Mouse (Mus musculus): Measurements from ENCODE around the gene Nmnat2. TPM values are rescaled to one million over a fixed set of nuclear protein-coding genes. Genes with fewer than 3 reads are reported as not detected.

Nmnat2 gene
- polyA plus RNA-seq, 1 experiment from 2014 or later: 0.09 TPM

DNA sequence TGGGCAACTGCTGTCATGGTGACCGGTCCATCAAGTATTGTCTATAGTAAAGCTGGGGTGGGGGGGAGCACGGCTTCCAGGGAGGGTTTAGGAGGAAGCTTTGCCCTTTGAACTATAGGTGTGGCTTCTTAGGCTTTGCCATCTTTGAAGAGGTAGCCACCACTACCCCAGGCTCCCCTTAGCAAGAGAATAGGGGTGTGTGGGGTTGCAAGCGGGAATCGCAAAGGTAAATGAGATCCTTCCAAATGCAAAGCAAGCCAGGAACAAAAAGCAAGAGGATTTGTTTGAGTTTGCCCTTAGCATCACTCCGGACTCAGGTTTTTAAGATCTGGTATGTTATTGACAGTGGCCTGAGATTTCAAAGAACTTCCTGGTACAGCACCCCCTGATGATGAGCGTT, 140.5 kb downstream of the Nmnat2 start:
- Histone ChIP-seq H3K4me1 (ENCODE audit: control insufficient read depth, low read depth, low read length) (no peaks in the 10 kb centered on the region), H3K4me3 (ENCODE audit: low read depth, low read length) (no peak overlapping the region), H3K9ac (ENCODE audit: low read depth, low read length) (no peak overlapping the region), H3K36me3 (ENCODE audit: control insufficient read depth, insufficient read depth) (no peaks in the 10 kb centered on the region), H3K27ac (ENCODE audit: low read length) (no peak overlapping the region), H3K9me3 (replicated peaks; ENCODE audit: control insufficient read depth, low read length) (no peaks in the 10 kb centered on the region), H3K27me3 (ENCODE audit: control insufficient read depth, insufficient read depth, low read depth, low read length) (no peaks in the 10 kb centered on the region; the same call in 1 of the 2 replicates), H3K4me2 (ENCODE audit: low read depth, low read length) (no peak overlapping the region)
- no peak for ATAC-seq (ENCODE audit: low read depth)
- WGBS (ENCODE audit: insufficient replicate concordance): 48% methylated on average over 6 of the region's 6 CpGs

DNA sequence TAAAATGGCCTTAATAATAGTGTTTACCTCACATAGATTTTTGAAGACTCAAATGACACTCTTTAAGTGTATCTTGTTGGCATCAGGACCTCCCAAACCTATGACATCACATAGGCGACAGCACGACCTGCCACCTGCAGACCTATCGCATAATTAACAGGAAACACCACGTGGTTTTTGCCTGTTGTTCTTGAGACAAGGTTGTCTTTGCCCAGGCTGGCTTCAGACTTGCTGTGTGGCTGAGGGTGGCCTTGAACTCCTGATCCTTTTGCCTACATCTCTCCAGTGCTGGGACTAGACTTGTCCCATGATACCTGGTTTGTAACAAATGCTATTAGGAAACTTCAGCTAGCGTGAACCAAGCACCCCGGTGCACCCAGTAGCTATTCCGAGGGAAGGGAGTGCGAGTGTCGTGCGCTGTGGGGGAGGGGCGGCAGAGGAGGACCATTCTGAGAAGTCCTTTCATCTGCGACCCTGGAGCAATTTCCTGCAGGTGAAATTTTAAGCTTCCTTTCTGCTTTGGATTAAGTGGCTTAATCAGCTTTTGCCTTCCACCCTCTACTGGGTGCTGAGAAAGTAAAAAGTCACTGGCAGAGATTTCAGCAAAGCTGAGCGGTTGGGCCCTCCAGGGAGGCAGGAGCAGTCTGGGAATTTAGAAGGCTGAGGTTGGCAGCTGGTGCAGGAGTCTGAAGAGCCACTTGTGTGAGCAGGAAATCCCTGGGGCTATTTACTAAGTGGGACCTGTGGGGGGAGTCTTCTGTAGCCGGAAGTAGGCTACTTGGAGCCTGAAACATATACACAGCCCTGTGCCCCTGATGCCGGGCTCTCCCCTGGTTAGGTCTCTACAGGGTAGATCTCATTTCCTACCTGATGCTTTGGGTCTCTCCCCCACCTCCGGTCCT, 141.3 kb downstream of the Nmnat2 start:
- WGBS (ENCODE audit: insufficient replicate concordance): 22% methylated on average over 16 of the region's 16 CpGs
- Histone ChIP-seq H3K27me3 (ENCODE audit: control insufficient read depth, insufficient read depth, low read depth, low read length) (no peaks in the 10 kb centered on the region; the same call in 1 of the 2 replicates), H3K9ac (ENCODE audit: low read depth, low read length) (no peak overlapping the region), H3K4me2 (ENCODE audit: low read depth, low read length) (no peak overlapping the region), H3K27ac (ENCODE audit: low read length) (no peak overlapping the region), H3K36me3 (ENCODE audit: control insufficient read depth, insufficient read depth) (no peaks in the 10 kb centered on the region), H3K9me3 (replicated peaks; ENCODE audit: control insufficient read depth, low read length) (no peaks in the 10 kb centered on the region), H3K4me3 (ENCODE audit: low read depth, low read length) (no peak overlapping the region), H3K4me1 (ENCODE audit: control insufficient read depth, low read depth, low read length) (no peaks in the 10 kb centered on the region)
- ATAC-seq (ENCODE audit: low read depth): no peak

DNA sequence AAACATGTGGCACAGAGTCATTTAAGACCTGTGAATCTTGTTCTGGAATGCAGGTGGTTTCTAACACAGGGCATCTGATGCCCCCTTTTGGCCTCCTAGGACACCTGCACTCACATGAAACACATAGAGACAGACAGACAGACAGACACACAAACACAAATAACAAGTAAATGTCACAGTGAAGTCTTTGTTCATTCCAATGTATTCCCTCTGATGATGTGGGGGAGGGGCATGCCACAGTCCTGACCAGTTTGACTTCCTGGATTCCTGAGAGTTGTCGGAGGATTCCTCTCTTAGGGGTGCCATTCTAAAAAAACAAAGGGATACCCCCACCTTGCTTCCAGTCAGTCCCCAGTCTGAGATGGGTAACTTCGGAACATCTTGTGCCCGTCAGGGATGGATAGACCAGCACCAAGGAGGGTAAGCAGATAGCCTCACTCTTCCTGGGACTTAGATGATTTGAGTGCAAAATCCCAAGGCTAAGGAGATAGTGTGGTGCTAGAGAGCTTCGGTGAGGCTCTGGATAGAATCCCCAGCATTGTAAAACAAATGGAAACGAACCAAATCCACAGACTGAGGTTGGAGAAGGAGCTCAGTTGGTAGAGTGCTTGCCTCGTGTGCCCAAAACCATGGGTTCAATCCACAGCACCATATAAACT, 142.4 kb downstream of the Nmnat2 start:
- Histone ChIP-seq H3K4me3 (ENCODE audit: low read depth, low read length) (no peak overlapping the region), H3K4me1 (ENCODE audit: control insufficient read depth, low read depth, low read length) (no peaks in the 10 kb centered on the region), H3K36me3 (ENCODE audit: control insufficient read depth, insufficient read depth) (no peaks in the 10 kb centered on the region), H3K27ac (ENCODE audit: low read length) (no peak overlapping the region), H3K9ac (ENCODE audit: low read depth, low read length) (no peak overlapping the region), H3K27me3 (ENCODE audit: control insufficient read depth, insufficient read depth, low read depth, low read length) (no peaks in the 10 kb centered on the region), H3K4me2 (ENCODE audit: low read depth, low read length) (no peak overlapping the region), H3K9me3 (replicated peaks; ENCODE audit: control insufficient read depth, low read length) (no peaks in the 10 kb centered on the region)
- no peak for ATAC-seq (ENCODE audit: low read depth)
- 61% methylated on average over 6 of the region's 6 CpGs for WGBS (ENCODE audit: insufficient replicate concordance)

DNA sequence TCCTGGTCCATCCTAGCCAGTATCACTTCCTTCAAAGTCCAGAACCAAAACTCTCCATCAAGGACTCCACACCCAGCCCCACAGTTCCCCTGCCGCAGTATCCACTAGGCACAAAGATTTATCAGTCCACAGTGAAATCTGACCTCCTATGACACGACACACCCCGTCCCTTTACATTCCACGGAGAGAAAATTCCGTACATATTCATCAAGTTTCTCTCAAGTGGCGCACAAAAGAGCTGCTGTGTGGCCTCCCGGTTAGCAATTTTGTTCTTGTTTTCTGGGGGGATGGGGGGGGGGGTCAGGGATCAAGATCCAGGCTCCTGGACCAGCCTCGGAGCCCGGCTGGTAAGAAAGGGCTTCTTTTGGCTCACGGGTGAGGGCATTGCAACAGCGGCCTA, 143.8 kb downstream of the Nmnat2 start:
- no peak overlapping the region for H3K4me3 ChIP-seq (ENCODE audit: low read depth, low read length)
- no peak overlapping the region for H3K4me2 ChIP-seq (ENCODE audit: low read depth, low read length)
- 71% methylated on average over 11 of the region's 11 CpGs for WGBS (ENCODE audit: insufficient replicate concordance)
- no peaks in the 10 kb centered on the region for H3K4me1 ChIP-seq (ENCODE audit: control insufficient read depth, low read depth, low read length)
- ATAC-seq (ENCODE audit: low read depth): no peak
- H3K9me3 ChIP-seq (replicated peaks; ENCODE audit: control insufficient read depth, low read length): no peaks in the 10 kb centered on the region
- H3K36me3 ChIP-seq (ENCODE audit: control insufficient read depth, insufficient read depth): no peaks in the 10 kb centered on the region
- H3K27me3 ChIP-seq (ENCODE audit: control insufficient read depth, insufficient read depth, low read depth, low read length): no peaks in the 10 kb centered on the region
- no peak overlapping the region for H3K9ac ChIP-seq (ENCODE audit: low read depth, low read length)
- H3K27ac ChIP-seq (ENCODE audit: low read length): no peak overlapping the region

DNA sequence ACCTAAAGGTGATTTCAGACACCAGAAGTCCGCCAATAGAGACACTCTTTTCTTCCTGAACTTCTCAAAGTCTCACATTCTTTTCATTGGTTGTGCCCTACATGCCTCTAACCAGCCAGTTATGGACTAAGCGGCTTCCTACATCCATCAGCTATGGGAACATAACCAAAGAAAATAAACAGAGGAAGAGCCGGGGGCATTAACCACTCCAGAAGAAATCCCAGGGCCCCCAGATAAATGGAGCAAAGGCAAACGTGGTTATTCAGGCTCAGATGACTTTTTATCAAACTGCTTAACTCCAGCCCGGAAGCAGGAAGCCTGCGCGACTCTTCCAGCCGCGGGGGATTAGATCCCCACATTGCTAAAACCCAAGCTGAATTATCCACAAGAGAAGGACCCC, 146.1 kb downstream of the Nmnat2 start:
- H3K27me3 ChIP-seq (ENCODE audit: control insufficient read depth, insufficient read depth, low read depth, low read length): no peaks in the 10 kb centered on the region
- no peak overlapping the region for H3K4me3 ChIP-seq (ENCODE audit: low read depth, low read length)
- ATAC-seq (ENCODE audit: low read depth): no peak
- 22% methylated on average over 9 of the region's 9 CpGs for whole genome bisulfite sequencing (ENCODE audit: insufficient replicate concordance)
- H3K27ac ChIP-seq (ENCODE audit: low read length): no peak overlapping the region
- no peaks in the 10 kb centered on the region for H3K4me1 ChIP-seq (ENCODE audit: control insufficient read depth, low read depth, low read length)
- no peak overlapping the region for H3K9ac ChIP-seq (ENCODE audit: low read depth, low read length)
- no peaks in the 10 kb centered on the region for H3K36me3 ChIP-seq (ENCODE audit: control insufficient read depth, insufficient read depth)
- H3K4me2 ChIP-seq (ENCODE audit: low read depth, low read length): no peak overlapping the region
- no peaks in the 10 kb centered on the region for H3K9me3 ChIP-seq (replicated peaks; ENCODE audit: control insufficient read depth, low read length)

DNA sequence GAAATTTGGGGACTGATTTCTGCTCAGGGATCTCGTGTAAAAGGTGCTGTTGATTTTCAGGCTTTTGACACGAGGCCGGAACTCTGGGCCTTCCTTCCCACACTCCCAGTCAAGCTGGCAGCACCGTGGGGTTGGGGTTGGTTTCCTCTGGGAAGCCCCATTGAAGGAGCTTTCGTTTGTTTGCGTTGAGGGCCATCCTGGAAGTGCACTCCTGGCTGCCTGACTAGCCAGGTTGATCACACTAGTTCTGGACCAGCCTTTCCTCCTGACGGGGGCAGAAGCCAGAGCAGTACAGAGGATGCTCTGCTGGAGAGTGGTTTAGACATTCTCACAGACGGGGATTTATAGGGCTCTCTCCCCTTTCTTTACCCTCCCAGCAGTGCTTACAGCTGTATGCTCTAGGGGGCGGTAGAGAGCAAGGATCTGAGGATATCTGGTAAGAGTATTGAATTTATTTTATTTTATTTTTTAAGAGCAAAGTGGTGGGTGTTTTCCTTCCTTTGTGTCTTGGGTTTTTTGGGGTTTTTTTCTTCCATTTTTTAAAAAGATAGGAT, 146.6 kb downstream of the Nmnat2 start:
- WGBS (ENCODE audit: insufficient replicate concordance): 14% methylated on average over 9 of the region's 9 CpGs
- no peak overlapping the region for H3K9ac ChIP-seq (ENCODE audit: low read depth, low read length)
- no peak overlapping the region for H3K4me2 ChIP-seq (ENCODE audit: low read depth, low read length)
- no peak for ATAC-seq (ENCODE audit: low read depth)
- H3K36me3 ChIP-seq (ENCODE audit: control insufficient read depth, insufficient read depth): no peaks in the 10 kb centered on the region
- H3K9me3 ChIP-seq (replicated peaks; ENCODE audit: control insufficient read depth, low read length): no peaks in the 10 kb centered on the region
- no peaks in the 10 kb centered on the region for H3K27me3 ChIP-seq (ENCODE audit: control insufficient read depth, insufficient read depth, low read depth, low read length)
- H3K4me3 ChIP-seq (ENCODE audit: low read depth, low read length): no peak overlapping the region
- H3K27ac ChIP-seq (ENCODE audit: low read length): no peak overlapping the region
- H3K4me1 ChIP-seq (ENCODE audit: control insufficient read depth, low read depth, low read length): no peaks in the 10 kb centered on the region

DNA sequence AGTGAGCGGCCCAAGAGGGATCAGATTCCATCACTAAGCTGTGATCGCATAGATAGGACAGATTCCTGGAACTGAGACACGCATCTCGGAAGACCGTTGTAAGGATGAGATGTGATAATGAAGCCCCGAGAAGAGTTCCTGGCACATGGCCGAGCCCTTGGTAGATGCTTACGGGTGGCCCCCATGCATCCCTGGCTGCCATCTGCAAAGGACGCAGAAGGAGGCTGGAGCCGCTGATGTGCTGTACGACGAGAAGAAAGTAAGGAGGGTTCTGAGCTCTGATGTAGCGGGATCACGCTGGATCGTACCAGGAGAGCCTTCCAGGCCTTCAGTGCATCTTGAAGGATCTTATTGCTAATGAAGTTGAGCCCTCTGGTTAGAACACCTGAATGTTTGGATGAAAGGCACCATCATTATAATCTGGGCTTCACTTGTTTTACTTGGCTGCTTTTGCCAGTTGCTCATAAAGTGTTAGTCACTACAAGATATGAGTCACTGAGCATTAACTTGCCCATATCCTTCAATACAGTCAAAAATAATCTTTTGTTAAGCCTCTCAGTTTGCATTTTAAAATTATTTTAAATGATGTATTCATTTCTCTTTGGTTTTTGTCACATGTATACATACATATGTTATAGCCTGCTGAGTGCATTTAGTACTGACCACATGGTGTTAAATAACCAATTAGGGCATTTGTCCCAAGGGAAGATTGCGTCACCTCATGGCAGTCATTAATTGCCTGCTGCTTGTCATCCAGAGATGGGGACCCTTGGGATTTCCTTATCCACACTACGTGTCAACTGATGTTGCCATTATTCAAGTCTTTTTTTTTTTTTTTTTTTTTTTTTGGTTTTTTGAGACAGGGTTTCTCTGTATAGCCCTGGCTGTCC, 147.7 kb downstream of the Nmnat2 start:
- WGBS (ENCODE audit: insufficient replicate concordance): 81% methylated on average over 17 of the region's 17 CpGs
- Histone ChIP-seq H3K9me3 (replicated peaks; ENCODE audit: control insufficient read depth, low read length) (no peaks in the 10 kb centered on the region), H3K4me1 (ENCODE audit: control insufficient read depth, low read depth, low read length) (no peaks in the 10 kb centered on the region), H3K4me2 (ENCODE audit: low read depth, low read length) (no peak overlapping the region), H3K27me3 (ENCODE audit: control insufficient read depth, insufficient read depth, low read depth, low read length) (no peaks in the 10 kb centered on the region), H3K9ac (ENCODE audit: low read depth, low read length) (no peak overlapping the region), H3K27ac (ENCODE audit: low read length) (no peak overlapping the region), H3K36me3 (ENCODE audit: control insufficient read depth, insufficient read depth) (no peaks in the 10 kb centered on the region), H3K4me3 (ENCODE audit: low read depth, low read length) (no peak overlapping the region)
- ATAC-seq (ENCODE audit: low read depth): no peak

DNA sequence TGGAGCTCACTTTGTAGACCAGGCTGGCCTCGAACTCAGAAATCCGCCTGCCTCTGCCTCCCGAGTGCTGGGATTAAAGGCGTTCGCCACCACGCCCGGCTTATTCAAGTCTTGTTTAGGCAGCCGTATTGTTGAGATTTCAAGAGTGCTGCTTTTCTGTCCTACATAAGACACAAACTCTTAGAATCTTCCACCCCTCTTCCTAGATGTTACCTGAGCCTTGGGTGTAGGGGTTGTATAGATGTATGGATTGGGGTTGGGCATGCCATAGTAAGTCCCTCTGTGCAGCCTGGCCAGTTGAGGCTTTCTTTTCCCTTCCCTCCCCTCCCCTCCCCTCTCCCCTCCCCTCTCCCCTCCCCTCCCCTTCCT, 148.4 kb downstream of the Nmnat2 start:
- H3K4me3 ChIP-seq (ENCODE audit: low read depth, low read length): no peak overlapping the region
- no peaks in the 10 kb centered on the region for H3K4me1 ChIP-seq (ENCODE audit: control insufficient read depth, low read depth, low read length)
- H3K27ac ChIP-seq (ENCODE audit: low read length): no peak overlapping the region
- no peaks in the 10 kb centered on the region for H3K36me3 ChIP-seq (ENCODE audit: control insufficient read depth, insufficient read depth)
- ATAC-seq (ENCODE audit: low read depth): no peak
- H3K4me2 ChIP-seq (ENCODE audit: low read depth, low read length): no peak overlapping the region
- no peak overlapping the region for H3K9ac ChIP-seq (ENCODE audit: low read depth, low read length)
- 71% methylated on average over 8 of the region's 8 CpGs for WGBS (ENCODE audit: insufficient replicate concordance)
- H3K9me3 ChIP-seq (replicated peaks; ENCODE audit: control insufficient read depth, low read length): no peaks in the 10 kb centered on the region
- H3K27me3 ChIP-seq (ENCODE audit: control insufficient read depth, insufficient read depth, low read depth, low read length): no peaks in the 10 kb centered on the region
